Mouse (Mus musculus) kidney, postnatal 36 days (tissue): ENCODE measurements around the gene Frrs1.

ENCODE experiments used
- DNase-seq, 2 experiments: peaks; one replicate each; pipeline ENCODE4 v3.0.0; 2021 to 2022; ENCODE audit warnings: mixed read lengths in 2 of 2

Gene Frrs1

GRCm38 (mm10) chr3:116914931-116915330, 55.7 kb downstream of the Frrs1 start:
- no peak for DNase-seq

- no peak for DNase-seq
Measured at GRCm38 (mm10) chr3:116917016-116917415, 57.8 kb downstream of the Frrs1 start.

GRCm38 (mm10) chr3:116921535-116921934, 62.3 kb downstream of the Frrs1 start:
- DNase-seq: no peak

- DNase-seq: no peak
Measured at GRCm38 (mm10) chr3:116923042-116923441, 63.8 kb downstream of the Frrs1 start.

- DNase-seq: no peak
Measured at GRCm38 (mm10) chr3:116928994-116929393, 69.7 kb downstream of the Frrs1 start.

GRCm38 (mm10) chr3:116933158-116933557, 73.9 kb downstream of the Frrs1 start:
- DNase-seq: no peak

GRCm38 (mm10) chr3:116936934-116937691, 77.8 kb downstream of the Frrs1 start:
- DNase-seq: no peak

GRCm38 (mm10) chr3:116940804-116941558, 81.7 kb downstream of the Frrs1 start:
- DNase-seq: no peak

- no peak for DNase-seq
Measured at GRCm38 (mm10) chr3:116941559-116942117, 82.4 kb downstream of the Frrs1 start.

- DNase-seq: no peak
Measured at GRCm38 (mm10) chr3:116942751-116943150, 83.5 kb downstream of the Frrs1 start.

- DNase-seq: no peak
Measured at GRCm38 (mm10) chr3:116943422-116943821, 84.2 kb downstream of the Frrs1 start.

- no peak for DNase-seq
Measured at GRCm38 (mm10) chr3:116946476-116946875, 87.2 kb downstream of the Frrs1 start.

GRCm38 (mm10) chr3:116950665-116951115, 91.4 kb downstream of the Frrs1 start:
- peak in 1 of 2 experiments; percentile 16 for DNase-seq

- peak in 1 of 2 experiments; percentile 9 for DNase-seq
Measured at GRCm38 (mm10) chr3:116951489-116951888, 92.2 kb downstream of the Frrs1 start.

GRCm38 (mm10) chr3:116952242-116952899, 93.1 kb downstream of the Frrs1 start:
- DNase-seq: peak in 1 of 2 experiments; percentile 19

- DNase-seq: no peak
Measured at GRCm38 (mm10) chr3:116953366-116953765, 94.1 kb downstream of the Frrs1 start.

- no peak for DNase-seq
Measured at GRCm38 (mm10) chr3:116955061-116955460, 95.8 kb downstream of the Frrs1 start.
